Mouse (Mus musculus) retina, postnatal 7 days (tissue): ENCODE results near the gene Rhoh.

Experiments
- DNase-seq: peaks from one replicate; pipeline ENCODE4 v3.0.0-alpha.2; 2012; ENCODE audit warnings: low read depth, low spot score

Gene Rhoh

GRCm38 (mm10) chr5:65861154-65861944 is at the start of gene Rhoh:
Rhoh (plus strand) TSS chr5:65861213.
- DNase-seq: no peak

GRCm38 (mm10) chr5:65823601-65824133 is 37.3 kb upstream of the Rhoh start:
- DNase-seq: peak; percentile 11

- DNase-seq: no peak
Observed at GRCm38 (mm10) chr5:65826476-65826875, 34.5 kb upstream of the Rhoh start.

- DNase-seq: no peak
Observed at GRCm38 (mm10) chr5:65827102-65827501, 33.9 kb upstream of the Rhoh start.

DNA sequence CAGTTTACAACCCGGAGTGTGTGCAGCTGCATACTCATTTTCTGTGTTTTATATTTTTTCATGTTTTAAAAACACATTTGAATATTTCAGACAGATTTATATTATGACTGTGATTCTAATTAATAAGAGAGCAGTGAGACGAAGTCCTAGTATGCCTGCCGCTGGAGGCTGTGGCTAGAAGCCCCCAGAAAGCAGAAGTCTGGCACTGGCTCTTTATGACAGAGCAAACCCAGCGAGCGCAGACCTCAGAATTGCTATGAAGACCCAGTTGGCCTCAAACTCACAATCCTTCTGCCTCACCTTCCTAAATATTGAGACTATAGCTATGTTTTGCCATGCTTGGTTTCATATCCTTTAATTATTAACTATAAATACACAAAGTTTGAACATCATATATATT is 32.8 kb upstream of the Rhoh start:
- DNase-seq: no peak

- DNase-seq: no peak
Observed at GRCm38 (mm10) chr5:65829059-65829458, 32.0 kb upstream of the Rhoh start.

DNA sequence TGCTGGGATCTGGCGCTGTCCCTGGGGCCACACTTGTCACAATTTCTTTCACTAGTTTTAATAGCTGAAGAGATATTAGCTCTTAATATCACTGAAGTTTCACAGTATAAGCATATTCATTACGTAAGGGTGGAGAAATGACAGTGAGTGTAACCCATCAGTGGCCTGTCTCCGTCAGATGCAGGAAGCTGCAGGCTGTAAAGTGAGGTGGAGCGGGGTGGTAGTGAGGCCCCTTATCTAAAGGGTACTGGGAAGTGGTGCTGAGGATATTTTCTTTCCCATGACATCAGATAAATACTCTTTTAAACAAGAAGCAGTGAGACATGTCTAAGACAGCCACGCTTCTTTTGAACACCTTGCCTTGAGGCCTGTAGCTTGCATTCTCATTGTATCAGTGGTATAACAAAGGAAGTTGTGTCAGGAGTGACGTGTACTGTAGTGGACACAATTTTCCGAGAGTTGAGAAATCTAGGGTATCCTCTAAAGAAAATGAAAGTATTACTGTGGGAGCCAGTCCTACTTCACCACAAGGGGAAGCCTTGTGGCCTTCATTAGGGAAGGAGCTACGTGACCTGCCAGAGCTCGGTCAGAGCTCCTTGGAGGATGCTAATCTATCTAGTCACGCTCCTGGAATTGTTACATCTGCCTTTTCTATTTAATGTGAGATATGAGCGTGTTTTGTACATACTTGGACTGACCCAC is 28.9 kb upstream of the Rhoh start:
- DNase-seq: no peak

DNA sequence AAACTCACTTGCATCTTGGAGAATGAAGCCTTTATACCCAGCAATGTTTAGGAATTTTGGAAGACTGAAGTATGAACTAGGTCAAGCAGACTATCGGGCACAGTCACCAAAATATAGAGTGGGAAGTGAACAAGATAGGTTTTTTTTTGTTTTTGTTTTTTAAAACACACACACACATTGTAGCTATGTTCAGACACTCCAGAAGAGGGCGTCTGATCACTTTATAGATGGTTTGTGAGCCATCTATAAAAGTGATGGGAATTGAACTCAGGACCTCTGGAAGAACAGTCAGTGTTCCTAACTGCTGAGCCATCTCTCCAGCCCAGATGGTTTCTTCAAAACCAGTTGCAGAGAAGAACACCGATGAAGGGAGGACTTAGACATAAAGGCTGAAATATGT is 27.9 kb upstream of the Rhoh start:
- no peak for DNase-seq

GRCm38 (mm10) chr5:65833766-65834498 is 27.1 kb upstream of the Rhoh start:
- no peak for DNase-seq

GRCm38 (mm10) chr5:65838053-65838452 is 23.0 kb upstream of the Rhoh start:
- DNase-seq: no peak

GRCm38 (mm10) chr5:65842947-65843346 is 18.1 kb upstream of the Rhoh start:
- no peak for DNase-seq

GRCm38 (mm10) chr5:65846534-65846933 is 14.5 kb upstream of the Rhoh start:
- DNase-seq: no peak

DNA sequence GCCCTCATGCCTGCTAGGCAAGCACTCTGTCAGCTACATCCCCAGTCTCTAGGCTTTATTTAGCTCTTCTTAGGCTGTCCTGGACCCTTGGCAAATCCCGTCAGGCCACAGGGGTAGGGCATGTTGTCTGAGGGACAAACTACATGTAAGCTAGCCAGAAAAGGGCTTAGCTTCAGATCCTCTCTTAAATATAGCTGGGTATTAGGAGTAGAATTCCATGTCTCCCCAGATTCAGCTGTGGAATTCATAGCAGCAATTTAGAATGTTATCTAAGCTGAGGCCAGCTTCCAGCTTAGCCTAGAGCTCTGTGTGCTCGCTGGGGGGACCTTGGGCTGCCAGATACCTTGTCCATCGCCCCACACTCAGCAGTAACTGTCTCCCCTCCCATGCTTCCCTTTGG is 14.1 kb upstream of the Rhoh start:
- DNase-seq: no peak

DNA sequence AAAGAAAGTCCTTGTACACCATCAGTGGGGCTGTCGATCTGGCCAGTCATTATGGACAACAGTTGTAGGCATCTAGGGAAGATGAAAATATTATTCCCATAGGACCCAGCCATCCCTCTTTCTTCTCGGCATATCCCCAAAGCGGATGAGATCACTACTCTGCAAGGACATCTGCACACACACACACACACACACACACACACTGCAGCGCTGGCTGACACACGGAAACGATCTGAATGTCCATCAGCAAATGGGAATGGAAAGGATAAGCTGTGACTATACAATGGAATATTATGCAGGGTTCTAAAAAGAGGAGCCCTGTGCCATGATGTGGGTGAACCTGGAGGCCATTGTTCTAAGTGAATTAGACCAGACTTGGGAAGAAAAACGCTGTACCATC is 13.4 kb upstream of the Rhoh start:
- DNase-seq: no peak

- DNase-seq: no peak
Observed at GRCm38 (mm10) chr5:65850765-65851164, 10.2 kb upstream of the Rhoh start.

- DNase-seq: no peak
Observed at GRCm38 (mm10) chr5:65854786-65855191, 6.2 kb upstream of the Rhoh start.

GRCm38 (mm10) chr5:65855571-65855970 is 5.4 kb upstream of the Rhoh start:
- no peak for DNase-seq

DNA sequence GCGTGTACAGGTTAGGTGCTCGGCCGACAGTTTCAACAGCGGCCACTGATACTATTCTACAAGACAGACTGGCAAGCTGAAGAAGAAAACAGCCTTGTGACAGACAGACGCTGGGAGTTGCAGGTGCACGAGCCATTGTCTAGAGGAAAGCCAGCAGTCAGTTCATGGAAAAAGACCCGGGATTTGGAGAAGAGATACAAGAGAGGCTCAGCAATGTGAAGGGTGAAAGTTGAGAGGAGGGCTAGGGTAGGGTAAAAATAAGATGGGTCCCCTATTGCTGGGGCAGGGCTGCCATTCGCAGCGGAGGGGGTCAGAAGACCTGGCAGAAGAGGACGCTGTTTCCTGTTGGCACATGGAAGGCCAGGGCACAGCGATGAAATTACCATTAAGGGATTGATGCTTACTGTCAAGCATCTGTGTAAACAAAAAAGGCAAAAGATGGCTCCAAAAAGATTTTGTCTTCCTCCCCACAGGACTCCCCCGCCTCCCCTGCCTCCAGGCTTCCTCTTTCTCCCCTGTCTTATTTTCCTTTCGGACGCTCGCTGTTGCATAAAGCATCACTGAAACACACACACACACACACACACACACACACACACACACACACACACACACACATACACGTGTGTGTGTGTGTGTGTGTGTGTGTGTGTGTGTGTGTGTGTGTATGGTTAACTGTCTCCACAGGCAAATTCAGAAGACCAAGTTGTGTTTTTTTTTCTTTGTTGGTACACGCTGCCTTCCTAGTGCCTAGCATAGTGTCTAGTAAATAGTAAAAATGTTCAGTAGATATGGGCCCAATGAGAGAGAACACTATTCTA is 4.2 kb upstream of the Rhoh start:
- DNase-seq: no peak

DNA sequence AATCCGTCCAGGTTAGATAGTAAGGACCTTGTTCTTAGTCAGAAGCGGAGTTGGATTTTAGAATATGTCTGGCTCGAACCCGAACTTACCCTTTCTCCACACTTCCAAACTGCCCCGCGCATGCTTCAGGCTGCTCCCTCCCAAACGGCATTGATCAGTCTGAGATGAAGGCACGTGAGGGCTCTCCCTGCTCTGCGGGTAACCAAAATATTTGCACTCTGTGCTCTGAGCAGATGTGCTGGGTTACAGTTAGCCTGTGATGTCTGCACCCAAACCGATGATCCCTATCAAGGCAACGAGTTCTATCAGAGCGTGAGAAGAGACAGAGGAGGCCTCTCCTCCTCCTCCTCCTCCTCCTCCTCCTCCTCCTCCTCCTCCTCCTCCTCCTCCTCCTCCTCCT is 3.1 kb upstream of the Rhoh start:
- no peak for DNase-seq

- no peak for DNase-seq
Observed at GRCm38 (mm10) chr5:65858355-65858754, 2.7 kb upstream of the Rhoh start.

DNA sequence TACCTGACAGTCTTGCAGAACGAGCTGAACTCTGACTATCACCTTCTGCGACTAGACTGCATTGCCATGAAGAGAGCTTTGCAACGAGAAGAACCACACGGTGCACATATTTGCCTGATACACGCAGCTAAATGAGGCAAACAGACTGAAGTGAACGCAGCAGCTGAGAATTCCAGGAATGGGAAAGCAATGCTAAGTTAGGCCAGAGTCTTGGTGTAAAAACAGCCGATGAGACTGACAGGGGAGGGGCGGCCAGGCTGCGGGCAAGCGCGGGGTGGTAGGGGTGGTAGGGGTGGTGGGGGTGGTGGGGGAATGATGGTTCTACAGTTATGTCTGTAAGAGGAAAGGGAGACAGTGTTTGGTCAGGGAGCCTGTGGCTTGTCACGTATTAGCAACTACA is 2.1 kb upstream of the Rhoh start:
- no peak for DNase-seq
